ENCODE assay signal across 1 mouse cellular context in genomic region chr1:86531547-86532321, GRCm38 (mm10).
TF ChIP-seq lines count a peak whose summit lies in the region.

No protein-coding gene starts in this region.

TF ChIP-seq in MEL, 35 proteins besides CTCF, POLR2A, EP300 and RAD21 (continued from another document):
- TF ChIP-seq POLR2AphosphoS2 (IDR thresholded peaks at IDR 0.05; ENCODE audit: low read length) (peak; percentile 70; the same call in 1 of the 2 replicates), MAX (IDR thresholded peaks at IDR 0.05; ENCODE audit: low read length) (no peak), SIN3A (IDR thresholded peaks at IDR 0.05; ENCODE audit: low read length) (no peak), GATA1 (IDR thresholded peaks at IDR 0.05; ENCODE audit: low read depth, low read length) (no peak), ZKSCAN1 (IDR thresholded peaks at IDR 0.05; ENCODE audit: low read depth, low read length) (no peak), TCF12 (IDR thresholded peaks at IDR 0.05; ENCODE audit: low read depth, low read length) (no peak), ZNF384 (IDR thresholded peaks at IDR 0.05; ENCODE audit: low read depth, low read length) (no peak), MAZ (IDR thresholded peaks at IDR 0.05; ENCODE audit: low read depth, low read length) (no peak), MAFK (IDR thresholded peaks at IDR 0.05; ENCODE audit: borderline replicate concordance, low read depth, low read length) (no peak), GABPA (IDR thresholded peaks at IDR 0.05; ENCODE audit: low read depth, low read length) (no peak), NRF1 (IDR thresholded peaks at IDR 0.05; ENCODE audit: insufficient read depth, low read depth, low read length, poor library complexity, severe bottlenecking) (no peak), TBP (IDR thresholded peaks at IDR 0.05; ENCODE audit: low read depth, low read length) (no peak), JUND (IDR thresholded peaks at IDR 0.05; ENCODE audit: low read depth, low read length) (no peak), RCOR1 (IDR thresholded peaks at IDR 0.05; ENCODE audit: low read depth, low read length) (no peak)
